Mouse (Mus musculus): ENCODE measurements around the gene Cd163l1. TPM values are rescaled to one million over a fixed set of nuclear protein-coding genes. Genes with fewer than 3 reads are reported as not detected.

Cd163l1 gene
- polyA plus RNA-seq, 1 experiment from 2014 or later: 0.17 TPM

GRCm38 (mm10) chr7:140192445-140192844 lies 25.6 kb upstream of the Cd163l1 start:
- Histone ChIP-seq H3K4me3 (replicated peaks) (no peak overlapping the region), H3K9me3 (no peaks in the 10 kb centered on the region), H3K36me3 (no peaks in the 10 kb centered on the region), H3K27me3 (replicated peaks) (no peaks in the 10 kb centered on the region), H3K27ac (no peak overlapping the region), H3K4me1 (no peaks in the 10 kb centered on the region), H3K4me2 (no peak overlapping the region), H3K9ac (no peak overlapping the region)
- 48% methylated on average over 2 of the region's 2 CpGs for WGBS
- no peak for ATAC-seq (ENCODE audit: insufficient read depth, low FRiP score, low read depth)

DNA sequence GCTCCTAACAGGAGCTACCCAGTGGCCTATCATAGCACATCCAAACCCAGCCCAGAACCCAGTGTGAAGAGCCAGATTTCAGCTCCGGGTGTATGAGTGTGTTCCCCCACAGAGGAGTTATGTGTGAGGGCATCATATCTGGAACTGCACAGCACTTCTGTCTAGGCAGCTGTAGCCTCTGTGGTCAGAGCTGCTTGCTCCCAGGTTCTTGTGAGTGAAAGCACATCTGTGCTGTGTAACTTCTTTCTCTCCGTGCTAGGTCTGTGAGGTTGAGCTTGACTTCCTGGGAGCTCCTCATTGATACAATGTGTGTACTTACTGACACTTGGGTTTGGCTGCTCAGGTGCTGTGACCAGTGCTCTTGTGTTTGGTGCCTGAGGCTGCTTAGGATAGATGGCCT lies 25.2 kb upstream of the Cd163l1 start:
- no peak overlapping the region for H3K9ac ChIP-seq
- no peaks in the 10 kb centered on the region for H3K27me3 ChIP-seq (replicated peaks)
- no peak overlapping the region for H3K4me2 ChIP-seq
- H3K4me3 ChIP-seq (replicated peaks): no peak overlapping the region
- no peaks in the 10 kb centered on the region for H3K9me3 ChIP-seq
- WGBS: 70% methylated on average over 2 of the region's 2 CpGs
- no peaks in the 10 kb centered on the region for H3K36me3 ChIP-seq
- no peaks in the 10 kb centered on the region for H3K4me1 ChIP-seq
- ATAC-seq (ENCODE audit: insufficient read depth, low FRiP score, low read depth): no peak
- no peak overlapping the region for H3K27ac ChIP-seq

- Histone ChIP-seq H3K27me3 (replicated peaks) (no peaks in the 10 kb centered on the region), H3K9me3 (no peaks in the 10 kb centered on the region), H3K4me2 (no peak overlapping the region), H3K4me3 (replicated peaks) (no peak overlapping the region), H3K36me3 (no peaks in the 10 kb centered on the region), H3K4me1 (no peaks in the 10 kb centered on the region), H3K27ac (no peak overlapping the region), H3K9ac (no peak overlapping the region)
- WGBS: 80% methylated on average over 4 of the region's 4 CpGs
- no peak for ATAC-seq (ENCODE audit: insufficient read depth, low FRiP score, low read depth)
These were observed 24.0 kb upstream of the Cd163l1 start for GRCm38 (mm10) chr7:140194031-140194430.

- no peak overlapping the region for H3K4me2 ChIP-seq
- no peaks in the 10 kb centered on the region for H3K36me3 ChIP-seq
- no peak overlapping the region for H3K9ac ChIP-seq
- 71% methylated on average over 8 of the region's 8 CpGs for WGBS
- no peak for ATAC-seq (ENCODE audit: insufficient read depth, low FRiP score, low read depth)
- no peaks in the 10 kb centered on the region for H3K4me1 ChIP-seq
- no peak overlapping the region for H3K4me3 ChIP-seq (replicated peaks)
- no peak overlapping the region for H3K27ac ChIP-seq
- no peaks in the 10 kb centered on the region for H3K9me3 ChIP-seq
- no peaks in the 10 kb centered on the region for H3K27me3 ChIP-seq (replicated peaks)
These were observed 22.1 kb upstream of the Cd163l1 start for GRCm38 (mm10) chr7:140196002-140196401.

- no peak overlapping the region for H3K4me2 ChIP-seq
- no peaks in the 10 kb centered on the region for H3K9me3 ChIP-seq
- no peaks in the 10 kb centered on the region for H3K27me3 ChIP-seq (replicated peaks)
- no peak for ATAC-seq (ENCODE audit: insufficient read depth, low FRiP score, low read depth)
- H3K27ac ChIP-seq: no peak overlapping the region
- WGBS: 85% methylated on average over 4 of the region's 4 CpGs
- no peak overlapping the region for H3K9ac ChIP-seq
- H3K36me3 ChIP-seq: no peaks in the 10 kb centered on the region
- H3K4me1 ChIP-seq: no peaks in the 10 kb centered on the region
- H3K4me3 ChIP-seq (replicated peaks): no peak overlapping the region
These were observed 17.0 kb upstream of the Cd163l1 start for GRCm38 (mm10) chr7:140201090-140201489.

DNA sequence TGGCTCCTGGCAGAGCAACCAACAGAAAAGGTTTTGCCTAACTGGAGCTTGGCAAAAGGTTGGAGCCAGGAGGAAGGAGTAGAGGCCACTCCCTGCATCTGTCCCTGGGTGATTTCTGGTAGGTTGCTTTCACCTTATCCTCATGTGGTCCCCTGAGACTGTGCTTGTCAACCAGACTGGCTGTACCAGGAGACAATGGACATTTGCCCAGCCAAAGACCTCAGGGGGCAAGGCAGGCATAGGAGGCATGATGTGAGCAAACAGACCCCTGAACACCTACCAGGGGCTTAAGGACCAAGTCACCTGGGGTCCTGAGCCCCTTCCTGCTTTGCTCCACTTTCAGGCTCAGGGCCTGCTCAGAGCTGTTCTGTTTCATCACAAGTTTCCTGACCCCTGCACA lies 12.2 kb upstream of the Cd163l1 start, which contains the start of gene Olfr524:
Gene Olfr524 (minus strand): TSS at position 101 of the 400 bp plus-strand sequence.
- no peaks in the 10 kb centered on the region for H3K27me3 ChIP-seq (replicated peaks)
- no peak within 1 kb of the TSS for H3K4me3 ChIP-seq (replicated peaks)
- no peaks in the 10 kb centered on the region for H3K9me3 ChIP-seq
- H3K36me3 ChIP-seq: no peaks in the 10 kb centered on the region
- no peak within 1 kb of the TSS for H3K27ac ChIP-seq
- ATAC-seq (ENCODE audit: insufficient read depth, low FRiP score, low read depth): no peak
- H3K4me1 ChIP-seq: no peaks in the 10 kb centered on the region
- no peak within 1 kb of the TSS for H3K9ac ChIP-seq
- H3K4me2 ChIP-seq: no peak within 1 kb of the TSS

DNA sequence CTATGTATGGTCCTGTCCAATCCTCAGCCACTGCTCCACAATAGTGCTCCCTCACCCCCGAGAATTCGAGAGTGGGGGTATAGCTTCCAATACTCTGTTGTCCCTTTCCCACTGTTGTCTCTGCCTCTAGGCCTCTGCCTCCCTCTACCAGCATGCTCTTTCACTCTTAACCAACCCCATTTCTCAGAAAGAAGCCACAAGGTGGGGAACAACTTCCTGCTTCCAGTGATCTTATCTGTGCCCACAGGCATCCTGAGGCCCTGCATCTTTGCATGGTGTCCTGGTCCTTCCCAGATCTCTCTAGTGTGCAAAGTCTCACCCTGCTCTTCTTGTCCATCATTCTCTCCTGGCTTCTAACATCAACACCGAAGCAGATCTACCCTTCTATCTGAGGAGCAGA lies 11.2 kb upstream of the Cd163l1 start:
- WGBS: 78% methylated on average over 3 of the region's 3 CpGs
- no peak for ATAC-seq (ENCODE audit: insufficient read depth, low FRiP score, low read depth)
- Histone ChIP-seq H3K4me1 (no peaks in the 10 kb centered on the region), H3K36me3 (no peaks in the 10 kb centered on the region), H3K9me3 (no peaks in the 10 kb centered on the region), H3K27me3 (replicated peaks) (no peaks in the 10 kb centered on the region), H3K4me3 (replicated peaks) (no peak overlapping the region), H3K27ac (no peak overlapping the region), H3K4me2 (no peak overlapping the region), H3K9ac (no peak overlapping the region)

- Histone ChIP-seq H3K9me3 (no peaks in the 10 kb centered on the region), H3K4me1 (no peaks in the 10 kb centered on the region), H3K36me3 (no peaks in the 10 kb centered on the region), H3K27ac (no peak overlapping the region), H3K4me2 (no peak overlapping the region), H3K27me3 (replicated peaks) (no peaks in the 10 kb centered on the region), H3K4me3 (replicated peaks) (no peak overlapping the region), H3K9ac (no peak overlapping the region)
- 0 out of 2 replicates have a peak, but pooled peaks have one; percentile 31 for ATAC-seq (ENCODE audit: insufficient read depth, low FRiP score, low read depth)
- WGBS: 63% methylated on average over 8 of the region's 8 CpGs
These were observed 9.9 kb upstream of the Cd163l1 start for GRCm38 (mm10) chr7:140208153-140208552.

GRCm38 (mm10) chr7:140208677-140209076 lies 9.4 kb upstream of the Cd163l1 start:
- 69% methylated on average over 3 of the region's 3 CpGs for WGBS
- H3K4me3 ChIP-seq (replicated peaks): no peak overlapping the region
- H3K9me3 ChIP-seq: no peaks in the 10 kb centered on the region
- no peak overlapping the region for H3K9ac ChIP-seq
- H3K4me1 ChIP-seq: no peaks in the 10 kb centered on the region
- no peak for ATAC-seq (ENCODE audit: insufficient read depth, low FRiP score, low read depth)
- H3K36me3 ChIP-seq: no peaks in the 10 kb centered on the region
- no peaks in the 10 kb centered on the region for H3K27me3 ChIP-seq (replicated peaks)
- no peak overlapping the region for H3K4me2 ChIP-seq
- no peak overlapping the region for H3K27ac ChIP-seq

DNA sequence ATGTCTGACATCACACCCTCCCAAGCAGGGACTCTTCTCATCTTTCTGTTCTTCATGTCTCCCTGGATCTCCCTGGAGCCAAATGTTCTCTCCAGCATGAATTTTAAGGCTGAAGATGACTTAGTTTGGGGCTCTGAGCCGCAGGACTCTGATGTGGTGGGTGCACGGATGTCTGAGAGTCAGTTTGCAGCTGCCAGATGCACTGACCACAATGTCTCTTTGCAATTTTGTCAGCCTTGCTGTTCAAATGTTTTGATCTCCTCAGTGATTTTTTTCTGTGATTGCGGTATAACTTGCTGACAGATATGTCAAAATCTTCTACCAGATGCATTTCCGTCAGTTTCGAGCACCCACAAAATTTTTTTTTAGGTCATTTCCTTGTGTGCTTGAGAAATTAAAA lies 4.2 kb upstream of the Cd163l1 start:
- no peak overlapping the region for H3K27ac ChIP-seq
- no peaks in the 10 kb centered on the region for H3K27me3 ChIP-seq (replicated peaks)
- no peak overlapping the region for H3K4me2 ChIP-seq
- H3K9me3 ChIP-seq: no peaks in the 10 kb centered on the region
- no peak overlapping the region for H3K9ac ChIP-seq
- no peak for ATAC-seq (ENCODE audit: insufficient read depth, low FRiP score, low read depth)
- 77% methylated on average over 5 of the region's 5 CpGs for WGBS
- H3K4me3 ChIP-seq (replicated peaks): no peak overlapping the region
- no peaks in the 10 kb centered on the region for H3K4me1 ChIP-seq
- no peaks in the 10 kb centered on the region for H3K36me3 ChIP-seq

GRCm38 (mm10) chr7:140219268-140219667 lies 1.2 kb downstream of the Cd163l1 start:
- Histone ChIP-seq H3K9me3 (no peaks in the 10 kb centered on the region), H3K4me1 (no peaks in the 10 kb centered on the region), H3K36me3 (no peaks in the 10 kb centered on the region), H3K9ac (no peak overlapping the region), H3K27ac (no peak overlapping the region), H3K4me3 (replicated peaks) (no peak overlapping the region), H3K4me2 (no peak overlapping the region), H3K27me3 (replicated peaks) (no peaks in the 10 kb centered on the region)
- 16% methylated on average over 1 of the region's 1 CpGs for WGBS
- ATAC-seq (ENCODE audit: insufficient read depth, low FRiP score, low read depth): no peak

DNA sequence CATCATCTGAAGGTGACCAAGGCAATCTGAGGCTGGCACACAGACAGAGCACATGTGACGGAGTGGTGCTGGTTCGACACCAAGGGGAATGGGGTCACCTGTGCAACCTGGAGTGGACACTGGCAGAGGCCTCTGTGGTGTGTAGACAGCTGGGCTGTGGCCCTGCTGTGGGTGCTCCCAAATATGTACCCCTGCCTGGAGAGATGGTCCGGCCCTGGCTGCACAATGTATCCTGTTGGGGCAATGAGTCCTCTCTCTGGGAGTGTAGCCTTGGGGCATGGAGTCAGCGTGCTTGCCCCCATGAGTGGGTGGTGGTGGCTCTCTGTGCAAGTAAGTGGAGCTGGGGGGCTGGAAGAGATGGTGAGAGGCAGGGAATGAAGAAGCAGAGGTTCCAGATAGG lies 2.3 kb downstream of the Cd163l1 start:
- WGBS: 74% methylated on average over 4 of the region's 4 CpGs
- ATAC-seq (ENCODE audit: insufficient read depth, low FRiP score, low read depth): no peak

GRCm38 (mm10) chr7:140224209-140224608 lies 6.1 kb downstream of the Cd163l1 start:
- no peaks in the 10 kb centered on the region for H3K36me3 ChIP-seq
- no peak overlapping the region for H3K4me2 ChIP-seq
- WGBS: 76% methylated on average over 13 of the region's 13 CpGs
- H3K4me3 ChIP-seq (replicated peaks): no peak overlapping the region
- no peak overlapping the region for H3K9ac ChIP-seq
- H3K27me3 ChIP-seq (replicated peaks): no peaks in the 10 kb centered on the region
- H3K9me3 ChIP-seq: no peaks in the 10 kb centered on the region
- no peak for ATAC-seq (ENCODE audit: insufficient read depth, low FRiP score, low read depth)
- no peaks in the 10 kb centered on the region for H3K4me1 ChIP-seq
- H3K27ac ChIP-seq: no peak overlapping the region

More for the DNA sequence above, 2.3 kb downstream of the Cd163l1 start:
- Histone ChIP-seq H3K27ac (no peak overlapping the region), H3K9me3 (no peaks in the 10 kb centered on the region), H3K4me2 (no peak overlapping the region), H3K4me1 (no peaks in the 10 kb centered on the region), H3K4me3 (replicated peaks) (no peak overlapping the region), H3K36me3 (no peaks in the 10 kb centered on the region), H3K27me3 (replicated peaks) (no peaks in the 10 kb centered on the region), H3K9ac (no peak overlapping the region)
